Mouse (Mus musculus): ENCODE measurements around the gene Npr1.
A peak's percentile ranks its signal among the peaks of the same experiment; 100 is the strongest.

Npr1 gene

DNA sequence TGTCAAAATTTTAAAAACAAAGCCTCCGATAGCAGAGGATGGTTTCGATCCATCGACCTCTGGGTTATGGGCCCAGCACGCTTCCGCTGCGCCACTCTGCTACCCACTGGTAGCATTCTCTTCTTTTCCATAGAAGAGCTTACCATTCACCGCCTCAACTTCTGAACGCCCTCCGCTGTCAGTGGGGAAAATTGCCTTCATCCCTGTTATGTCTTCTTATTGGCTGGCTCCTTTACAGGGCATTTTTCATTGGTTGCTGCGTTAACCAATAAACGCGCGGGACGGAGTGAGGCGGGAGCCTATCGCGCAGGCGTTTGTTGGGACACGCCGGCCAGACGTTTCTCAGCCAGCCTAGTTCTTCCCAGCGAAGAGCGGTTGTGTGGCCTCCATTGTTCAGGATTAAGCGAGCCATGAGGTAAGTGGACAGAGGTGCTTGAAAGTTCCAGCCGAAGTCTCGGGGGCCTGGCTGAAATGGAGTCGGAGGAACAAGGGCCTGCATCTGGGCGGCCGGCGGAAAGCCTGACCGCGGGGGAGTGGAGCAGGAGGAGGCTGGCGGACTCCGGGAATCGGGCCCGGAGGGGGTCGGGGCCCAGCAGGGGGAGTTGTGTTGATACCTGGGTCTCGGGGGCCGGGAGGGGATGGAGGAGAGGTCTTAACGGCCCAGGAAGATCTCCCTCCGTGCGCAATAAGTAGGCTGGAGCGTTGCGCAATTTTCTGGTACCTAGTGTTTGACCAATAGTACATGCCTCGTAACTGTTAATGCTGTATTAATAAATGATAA lies 10.4 kb upstream of the Npr1 start, which contains the start of gene Ilf2:
TSS of gene Ilf2 (plus strand) at position 296 of the 781 bp plus-strand sequence.
- peak; percentile 98 for DNase-seq (ENCODE audit: low spot score)

DNA sequence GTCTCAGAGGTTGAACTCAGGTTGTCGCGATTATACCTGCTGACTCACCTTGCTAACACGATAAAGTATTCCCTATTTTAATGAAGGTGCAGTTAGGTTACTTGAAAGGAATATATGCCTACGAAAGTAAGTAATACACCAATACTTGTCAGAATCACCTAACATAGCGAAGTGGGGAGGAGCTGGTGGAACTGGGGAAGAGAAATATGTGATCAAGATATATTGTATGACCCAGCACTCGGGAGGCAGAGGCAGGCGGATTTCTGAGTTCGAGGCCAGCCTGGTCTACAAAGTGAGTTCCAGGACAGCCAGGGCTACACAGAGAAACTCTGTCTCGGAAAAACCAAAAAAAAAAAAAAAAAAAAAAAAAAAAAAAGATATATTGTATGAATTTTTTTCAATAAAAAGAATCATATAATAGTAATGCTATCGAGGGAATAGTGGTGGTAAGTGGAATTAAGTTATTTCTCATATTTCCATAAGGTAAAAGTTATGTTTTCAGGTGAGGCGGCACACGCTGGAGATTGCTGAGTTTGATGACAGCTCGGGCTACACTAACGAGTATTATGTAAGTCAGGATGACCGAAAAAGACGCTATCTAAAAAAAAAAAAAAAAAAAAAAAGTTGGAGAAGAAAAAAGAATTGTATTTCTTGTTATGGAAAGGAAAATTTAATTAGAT lies 9.6 kb upstream of the Npr1 start:
- no peak for DNase-seq (ENCODE audit: low spot score)

DNA sequence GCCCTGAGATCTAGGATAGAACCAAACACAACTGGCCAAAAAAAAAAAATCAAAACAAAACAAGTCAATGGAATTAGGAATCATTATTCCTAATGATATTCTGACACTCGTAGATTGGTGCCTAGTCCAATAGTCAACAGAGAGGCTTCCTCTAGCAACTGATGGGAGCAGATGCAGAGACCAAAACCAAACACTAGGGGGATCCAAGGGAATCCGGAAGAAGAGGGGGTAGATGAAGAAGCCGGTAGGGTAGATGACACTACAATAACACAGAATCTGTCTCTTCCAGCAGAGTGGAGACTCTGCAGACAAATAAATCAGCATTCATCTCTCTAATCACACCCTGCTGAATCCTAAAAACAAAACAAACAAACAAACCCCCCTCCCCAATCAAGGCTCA lies 6.5 kb upstream of the Npr1 start:
- peak; percentile 30 for DNase-seq (ENCODE audit: low spot score)

DNA sequence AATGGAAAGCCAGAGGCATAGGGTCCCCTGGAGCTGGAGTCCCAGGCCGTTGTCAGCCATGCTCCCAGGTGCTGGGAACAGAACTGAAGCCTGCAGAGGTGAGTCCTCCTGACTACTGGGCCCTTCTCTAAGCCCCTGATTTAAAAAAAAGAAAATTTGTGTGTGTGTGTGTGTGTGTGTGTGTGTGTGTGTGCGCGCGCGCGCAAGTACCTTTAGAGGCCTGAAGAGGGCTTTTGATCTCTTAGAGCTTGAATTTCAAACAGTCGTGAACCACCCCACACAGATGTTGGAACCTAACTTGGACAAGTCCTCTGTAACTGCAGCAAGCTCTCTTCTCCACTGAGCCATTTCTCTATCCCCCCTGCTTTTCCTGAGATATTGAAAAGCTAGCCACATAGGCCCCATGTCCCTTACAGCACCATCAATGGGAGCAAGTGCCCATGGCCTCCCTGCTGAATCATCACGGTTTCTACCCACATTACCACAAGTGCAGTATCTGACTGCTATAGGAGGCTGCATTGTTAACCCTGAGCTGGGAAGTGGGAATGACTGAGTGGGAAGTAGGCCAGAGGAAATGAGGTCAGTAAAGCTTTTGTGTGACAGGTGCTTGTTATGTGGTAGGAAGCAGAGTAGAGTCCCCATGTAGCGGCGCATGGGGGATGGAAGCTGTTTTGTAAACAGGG lies 2.1 kb upstream of the Npr1 start:
- no peak for DNase-seq (ENCODE audit: low spot score)

DNA sequence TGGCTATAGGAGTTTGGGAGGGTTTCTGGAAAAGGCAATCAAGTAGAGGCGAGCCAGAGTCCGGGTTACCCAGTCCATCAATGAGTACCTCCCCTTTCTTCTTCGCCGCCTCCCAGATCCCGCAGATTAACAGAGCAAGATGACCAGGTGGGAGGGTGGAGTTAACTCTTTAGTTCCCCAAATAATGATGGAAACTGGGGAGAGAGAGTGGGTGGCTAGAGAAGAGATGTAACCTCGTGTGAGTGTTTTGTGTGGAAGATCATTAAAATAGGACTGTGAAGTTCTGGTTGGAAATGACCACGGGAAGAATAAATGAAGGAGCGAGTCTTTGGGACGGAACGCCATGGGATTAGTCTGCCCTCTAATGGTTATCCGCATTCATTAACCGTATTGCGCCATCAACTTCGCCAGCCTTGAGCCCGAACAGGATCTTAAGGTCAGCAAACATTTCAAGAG lies 673 bp upstream of the Npr1 start:
- peak; percentile 89 for DNase-seq (ENCODE audit: low spot score)

DNA sequence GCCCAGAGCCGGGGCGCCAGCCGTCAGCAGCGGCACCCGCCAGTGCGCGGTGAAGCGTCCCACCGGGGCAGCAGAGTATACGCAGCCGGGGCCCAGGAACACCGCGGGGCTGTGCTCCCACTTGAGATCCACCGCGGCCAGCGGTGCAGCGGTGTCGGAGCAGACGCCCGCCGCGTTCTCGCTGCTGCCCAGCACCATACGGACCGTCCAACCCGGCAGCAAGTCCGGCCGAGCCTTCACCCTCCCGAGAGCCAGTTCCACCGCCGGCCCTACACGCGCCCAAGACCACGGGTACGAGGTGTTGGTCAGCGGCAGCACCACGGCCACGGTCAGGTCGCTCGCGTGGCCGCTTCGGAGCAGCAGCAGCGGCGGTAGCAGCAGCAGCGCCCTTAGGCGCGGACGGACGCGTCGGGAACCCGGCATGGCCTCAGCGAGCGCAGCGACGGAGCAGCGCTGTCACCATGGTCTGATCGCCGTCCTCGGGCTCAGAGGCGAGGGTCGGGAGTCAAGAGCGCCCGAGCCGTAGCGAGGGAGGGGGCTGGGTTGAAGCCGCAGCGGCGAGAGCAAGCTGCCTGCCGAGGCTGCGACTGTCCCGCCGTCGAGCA lies 483 bp downstream of the Npr1 start:
- peak; percentile 15 for DNase-seq (ENCODE audit: low spot score)

DNA sequence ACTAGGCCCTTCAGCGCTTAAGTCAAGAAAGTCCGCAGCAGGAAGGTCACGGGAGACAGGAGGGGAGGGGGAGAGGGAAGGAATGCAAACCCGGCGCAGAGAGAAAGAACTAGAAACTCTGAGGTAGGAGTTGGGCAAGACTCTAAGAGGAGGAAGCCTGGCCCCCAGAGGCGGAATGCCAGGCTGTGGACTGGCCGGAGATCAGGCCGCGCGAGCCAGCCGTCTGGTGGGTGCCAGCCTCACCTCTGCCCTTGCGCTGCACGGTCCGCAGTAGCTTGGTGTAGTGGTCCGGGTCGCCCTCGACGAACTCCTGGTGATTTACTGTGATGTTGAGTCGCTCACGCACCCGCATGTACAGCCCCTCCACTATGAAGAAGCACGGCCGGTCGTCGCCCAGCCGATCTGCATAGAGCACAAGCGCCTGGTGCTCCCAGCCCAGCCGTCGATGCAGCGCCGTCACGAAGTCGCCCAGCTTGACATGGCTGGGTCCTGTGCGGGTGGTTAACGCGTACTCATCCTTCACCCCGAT lies 1.1 kb downstream of the Npr1 start:
- DNase-seq (ENCODE audit: low spot score) = peak; percentile 31

DNA sequence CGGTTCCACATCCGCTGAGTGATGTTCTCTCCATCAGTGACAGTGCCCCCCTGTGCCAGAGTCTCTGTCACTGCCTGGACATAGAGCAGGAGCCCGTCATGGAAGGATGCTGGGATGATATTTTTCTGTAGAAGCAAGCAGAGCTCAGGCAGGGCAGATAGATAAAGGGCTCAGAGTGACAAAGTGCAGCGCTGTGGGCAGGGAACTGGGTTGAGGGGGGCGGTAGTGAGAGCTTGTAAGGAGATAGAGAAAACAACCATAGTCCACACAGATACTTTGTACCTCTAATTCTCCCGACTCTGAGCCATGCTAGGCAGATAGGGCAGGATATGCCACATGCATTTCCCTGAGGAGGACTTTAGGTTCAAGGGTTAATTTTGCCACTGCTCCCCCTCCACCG lies 3.1 kb downstream of the Npr1 start:
- peak; percentile 12 for DNase-seq (ENCODE audit: low spot score)

DNA sequence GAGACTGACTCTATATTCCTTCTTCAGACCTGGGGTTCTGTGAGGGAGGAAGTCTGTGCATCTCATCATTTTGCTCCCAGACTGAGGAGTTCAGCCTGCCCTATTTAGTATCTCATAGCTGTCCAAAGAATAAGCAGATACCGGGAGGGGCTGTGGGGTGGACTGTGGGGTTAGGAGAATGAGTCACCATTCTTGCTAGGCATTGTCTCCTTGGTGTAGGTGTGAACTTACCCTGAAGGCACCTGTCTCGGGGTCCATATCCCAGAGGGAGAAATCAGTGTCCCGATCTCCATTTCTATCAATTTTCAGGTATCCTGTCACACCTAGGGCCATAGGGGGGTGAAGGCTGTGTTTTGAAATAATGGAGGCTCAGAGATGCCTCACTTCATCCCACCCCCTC lies 3.7 kb downstream of the Npr1 start:
- DNase-seq (ENCODE audit: low spot score) = no peak

DNA sequence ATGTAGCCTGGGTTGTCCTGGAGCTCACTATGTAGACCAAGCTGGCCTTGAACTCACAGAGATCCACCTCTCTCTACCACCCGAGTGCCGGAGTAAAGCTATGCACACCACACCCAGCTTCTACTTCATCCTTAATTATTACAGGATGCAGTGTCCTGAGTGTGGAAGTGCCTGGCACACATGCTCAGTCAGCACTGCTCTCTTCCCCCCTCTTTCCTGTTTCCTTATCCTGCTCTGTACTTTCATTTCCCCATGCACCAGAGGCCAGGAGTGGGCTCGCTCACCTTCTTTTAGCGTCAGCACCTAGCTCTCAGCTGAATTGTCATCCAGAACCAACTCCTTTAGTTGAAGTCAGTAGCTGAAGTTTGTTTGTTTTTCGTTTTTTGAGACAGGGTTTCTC lies 5.4 kb downstream of the Npr1 start:
- no peak for DNase-seq (ENCODE audit: low spot score)

DNA sequence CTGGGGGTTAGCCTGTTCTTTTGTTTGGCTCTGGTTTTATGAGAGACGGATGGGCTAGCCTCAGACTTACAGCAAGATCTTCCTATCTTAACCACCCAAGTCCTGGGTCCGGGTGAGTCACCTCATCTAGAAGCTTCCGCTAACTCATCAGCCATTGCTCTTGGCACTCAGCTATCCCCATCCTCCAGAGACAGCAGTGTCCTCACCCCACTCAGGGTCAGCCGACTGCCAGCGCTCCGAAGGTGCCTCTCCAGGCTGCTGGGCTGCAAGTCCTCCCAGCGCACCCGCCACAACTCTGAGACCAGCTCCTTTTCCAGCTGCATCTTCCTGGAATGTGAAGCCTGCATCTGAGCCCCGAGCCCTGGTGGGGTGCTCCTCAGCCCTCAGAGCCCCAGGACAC lies 5.9 kb downstream of the Npr1 start:
- no peak for DNase-seq (ENCODE audit: low spot score)

DNA sequence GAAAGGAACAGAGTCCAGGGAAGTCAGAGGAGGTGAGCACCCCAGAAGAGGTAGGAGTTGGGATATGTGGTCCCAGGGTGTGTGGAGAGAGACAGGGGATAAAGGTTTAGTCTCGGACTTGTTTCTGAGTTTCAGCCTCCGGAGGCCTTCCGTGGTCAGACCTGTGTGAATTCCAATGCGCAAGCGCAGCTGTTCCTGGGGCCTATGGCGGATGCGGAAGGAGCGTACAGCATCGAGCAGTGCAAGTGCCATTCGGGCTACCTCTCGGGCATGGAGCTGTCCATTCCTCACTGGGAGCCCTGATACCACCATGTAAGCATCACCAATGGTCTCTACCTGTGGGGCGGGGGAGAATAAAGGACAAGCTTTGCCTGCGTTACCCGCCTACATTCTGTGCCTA lies 10.7 kb downstream of the Npr1 start:
- DNase-seq (ENCODE audit: low spot score) = no peak

DNA sequence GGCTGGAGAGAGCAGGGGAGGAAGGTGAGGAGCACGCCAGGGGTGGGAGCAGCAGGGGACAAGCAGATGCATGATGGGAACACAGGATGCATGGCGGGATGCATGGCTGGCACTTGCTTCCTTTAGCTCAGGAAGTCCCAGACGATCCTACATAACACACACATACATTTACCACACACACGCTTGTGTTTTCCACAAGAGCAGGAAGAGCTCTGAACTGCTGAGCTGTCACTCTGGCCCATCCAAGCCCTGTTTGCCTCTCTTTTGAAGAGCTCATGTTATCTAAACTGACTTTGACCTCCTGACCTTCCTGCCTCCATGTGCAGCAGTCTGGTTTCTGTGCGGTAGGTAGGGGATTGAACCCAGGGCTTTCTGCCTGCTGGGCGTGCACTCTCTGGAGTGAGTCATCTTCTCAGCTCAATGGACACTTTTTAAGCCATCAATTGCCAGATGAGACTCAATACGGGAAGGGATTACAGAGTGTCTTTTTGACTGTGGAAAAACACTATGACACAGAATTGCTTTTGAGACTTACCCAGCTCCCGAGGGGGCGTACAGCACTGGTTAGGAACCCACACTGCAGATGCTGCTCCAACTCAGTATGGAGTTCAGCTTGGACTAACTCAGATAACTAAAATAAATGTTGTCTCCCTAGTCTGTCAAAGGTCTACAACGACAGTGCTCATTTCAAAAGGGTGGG lies 14.1 kb downstream of the Npr1 start:
- DNase-seq (ENCODE audit: low spot score) = peak; percentile 77

DNA sequence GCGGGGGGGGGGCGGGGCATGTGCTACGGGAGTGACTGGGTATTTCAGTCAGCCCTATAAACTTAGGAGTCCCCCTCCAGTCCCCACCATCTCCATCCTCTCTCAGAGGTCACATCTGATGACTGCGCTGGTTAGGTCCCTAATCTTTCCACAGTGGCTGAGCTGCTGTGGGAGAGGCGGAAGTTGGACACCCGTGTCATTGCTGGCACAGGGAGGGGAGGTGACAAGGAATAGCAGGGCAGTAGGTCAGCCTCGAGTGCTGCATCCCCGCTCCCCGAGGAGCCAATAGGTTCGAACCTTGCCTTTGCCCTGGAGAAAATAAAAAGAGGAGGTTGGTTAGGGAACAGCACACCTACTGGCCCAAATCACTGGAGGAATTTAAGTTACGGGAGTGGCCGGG lies 14.8 kb downstream of the Npr1 start:
- no peak for DNase-seq (ENCODE audit: low spot score)

DNA sequence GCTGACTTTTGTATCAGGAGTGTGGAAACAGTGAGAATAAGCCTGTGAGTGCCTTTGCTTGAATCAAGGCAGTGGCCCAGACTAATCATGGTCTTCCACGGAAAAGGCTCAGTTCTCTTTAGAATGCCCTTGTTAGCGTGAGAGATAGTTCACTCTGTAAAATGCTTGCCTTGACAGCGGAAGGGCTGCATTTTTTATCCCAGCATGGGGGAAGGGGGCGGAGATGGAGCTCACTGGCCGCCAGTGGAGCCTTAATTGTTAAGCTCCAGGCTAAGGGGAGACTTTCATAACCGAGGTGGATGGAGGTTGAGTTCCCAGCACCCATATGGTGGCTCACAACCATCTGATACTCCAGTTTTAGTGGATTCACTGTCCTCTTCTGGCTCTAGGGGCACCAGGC lies 17.0 kb downstream of the Npr1 start:
- DNase-seq (ENCODE audit: low spot score) = no peak

DNA sequence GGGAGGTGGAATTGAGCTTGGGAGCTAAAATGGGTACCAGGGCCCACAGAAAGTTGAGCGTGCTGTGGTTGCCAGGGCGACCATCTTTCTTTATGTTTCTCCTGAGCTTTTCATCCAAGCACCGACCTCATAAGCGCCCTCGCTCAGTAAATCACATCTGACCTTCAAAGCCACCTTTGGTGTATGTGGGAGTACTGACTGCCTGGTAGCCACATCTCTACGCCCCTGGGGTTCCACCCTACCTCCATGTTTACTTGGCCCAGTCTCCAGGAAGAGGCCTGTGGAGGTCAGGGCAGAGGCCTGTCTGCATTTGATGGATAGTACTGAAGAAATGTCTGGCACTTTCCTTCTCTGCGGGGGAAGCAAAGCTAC lies 18.6 kb downstream of the Npr1 start:
- peak; percentile 61 for DNase-seq (ENCODE audit: low spot score)

DNA sequence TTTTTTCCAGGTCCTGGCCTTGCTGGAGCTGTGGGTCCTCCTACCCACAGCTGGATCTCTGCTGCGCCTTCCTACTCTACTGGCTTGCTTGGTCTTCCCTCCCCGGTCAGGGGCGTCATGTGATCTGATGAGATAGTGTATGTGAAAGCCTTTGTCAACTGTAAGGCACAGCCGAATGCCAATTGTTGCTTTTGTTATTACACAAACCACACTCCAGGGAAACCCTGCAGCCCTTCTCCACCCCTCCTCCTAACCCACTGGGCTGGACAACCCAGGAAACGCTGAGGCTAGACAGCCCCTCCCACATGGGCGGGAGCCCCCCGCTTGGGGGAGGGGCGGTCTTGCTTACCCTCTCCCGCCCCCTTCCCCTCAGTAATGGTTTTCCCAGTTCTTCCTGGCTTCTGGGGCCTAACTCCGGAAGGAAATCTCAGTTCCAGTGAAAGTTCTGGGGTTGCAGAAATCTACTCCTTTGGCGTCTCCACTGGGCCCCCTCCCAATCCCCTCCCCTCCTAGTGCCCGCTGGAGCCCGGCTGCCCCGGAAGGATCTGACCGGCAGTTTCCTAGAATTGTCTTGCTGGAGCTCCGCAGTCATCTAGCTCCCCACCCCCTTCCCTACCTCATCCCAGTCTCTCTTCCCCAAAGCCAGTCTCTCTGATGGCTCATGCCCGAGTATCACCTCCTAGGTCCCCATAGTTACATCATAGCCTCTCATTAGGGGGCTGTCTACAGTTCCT lies 19.1 kb downstream of the Npr1 start:
- DNase-seq (ENCODE audit: low spot score) = peak; percentile 92

DNA sequence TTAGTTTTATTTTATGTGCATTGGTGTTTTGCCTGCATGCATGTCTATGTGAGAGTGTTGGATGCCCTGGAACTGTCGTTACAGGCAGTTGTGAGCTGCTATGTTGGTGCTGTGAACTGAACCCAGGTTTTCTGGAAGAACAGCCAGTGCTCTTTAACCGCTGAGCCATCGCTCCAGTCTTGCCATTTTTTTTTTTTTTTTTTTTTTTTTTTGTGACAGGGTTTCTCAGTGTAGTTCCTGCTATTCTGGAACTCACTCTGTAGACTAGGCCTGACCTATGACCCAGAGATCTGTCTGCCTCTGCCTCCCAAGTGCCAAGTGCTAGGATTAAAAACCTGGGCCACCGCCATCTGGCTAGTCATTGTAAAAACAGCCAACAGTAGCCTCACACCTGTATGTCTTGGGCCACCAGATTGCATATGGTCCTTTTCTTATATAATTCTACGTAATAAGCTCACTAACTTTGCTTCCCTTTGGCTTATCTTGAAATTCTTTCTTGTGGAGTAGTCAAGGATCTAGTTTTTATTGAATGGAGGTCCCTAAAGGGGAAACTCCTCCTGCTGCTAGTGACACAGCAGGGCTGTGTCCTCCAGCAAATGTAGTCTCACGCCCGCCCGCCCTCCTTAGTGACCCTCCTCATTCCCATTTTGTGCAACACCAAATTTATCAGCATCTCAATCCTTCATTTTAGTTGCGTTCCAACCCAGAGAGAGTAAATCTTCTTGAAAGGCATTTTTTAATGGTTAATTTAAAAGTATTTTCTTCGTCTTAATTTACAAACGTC lies 20.1 kb downstream of the Npr1 start:
- no peak for DNase-seq (ENCODE audit: low spot score)

DNA sequence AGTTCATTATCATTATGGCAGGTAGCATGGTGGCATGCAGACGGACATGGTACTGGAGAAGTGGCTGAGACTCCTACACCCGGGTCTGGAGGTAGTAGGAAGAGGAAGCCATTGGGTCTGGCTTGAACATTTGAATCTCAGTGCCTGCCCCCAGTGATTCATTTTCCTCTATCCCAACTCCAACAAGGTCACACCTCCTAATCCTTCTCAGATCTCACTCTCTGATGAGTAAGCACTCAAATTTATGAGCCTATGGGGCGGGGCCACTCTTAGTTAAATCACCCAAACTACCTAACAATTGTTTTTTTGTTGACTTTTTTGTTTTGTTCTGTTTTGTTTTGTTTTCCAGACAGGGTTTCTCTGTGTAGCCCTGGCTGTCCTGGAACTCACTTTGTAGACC lies 21.7 kb downstream of the Npr1 start:
- DNase-seq (ENCODE audit: low spot score) = no peak

DNA sequence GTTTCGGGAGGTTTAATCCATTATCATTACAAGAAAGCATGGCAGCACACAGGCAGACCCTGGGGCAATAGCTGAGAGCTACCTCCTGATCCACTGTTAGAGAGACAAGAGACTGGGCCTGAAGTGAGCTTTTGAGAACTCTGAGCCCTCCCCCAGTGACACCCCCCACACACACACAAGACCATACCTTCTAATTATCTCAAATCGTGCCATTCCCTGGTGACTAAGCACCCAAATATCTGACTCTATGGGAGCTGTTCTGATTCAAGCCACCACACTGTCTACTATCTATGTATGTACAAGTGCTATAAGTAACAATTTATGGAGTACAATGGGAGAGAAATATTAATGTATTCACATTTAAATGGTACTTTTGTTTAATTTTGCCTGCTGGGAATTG lies 24.9 kb downstream of the Npr1 start:
- no peak for DNase-seq (ENCODE audit: low spot score)
